Mouse (Mus musculus): Measurements from ENCODE around the gene Dag1. TPM values are rescaled to one million over a fixed set of nuclear protein-coding genes. Genes with fewer than 3 reads are reported as not detected.

Dag1 gene
- polyA plus RNA-seq (2014; fragmentation: Nextera tagmentation; extraction: Ambion mirVana), result 58.6 and 74.6 TPM in 2 replicates

DNA sequence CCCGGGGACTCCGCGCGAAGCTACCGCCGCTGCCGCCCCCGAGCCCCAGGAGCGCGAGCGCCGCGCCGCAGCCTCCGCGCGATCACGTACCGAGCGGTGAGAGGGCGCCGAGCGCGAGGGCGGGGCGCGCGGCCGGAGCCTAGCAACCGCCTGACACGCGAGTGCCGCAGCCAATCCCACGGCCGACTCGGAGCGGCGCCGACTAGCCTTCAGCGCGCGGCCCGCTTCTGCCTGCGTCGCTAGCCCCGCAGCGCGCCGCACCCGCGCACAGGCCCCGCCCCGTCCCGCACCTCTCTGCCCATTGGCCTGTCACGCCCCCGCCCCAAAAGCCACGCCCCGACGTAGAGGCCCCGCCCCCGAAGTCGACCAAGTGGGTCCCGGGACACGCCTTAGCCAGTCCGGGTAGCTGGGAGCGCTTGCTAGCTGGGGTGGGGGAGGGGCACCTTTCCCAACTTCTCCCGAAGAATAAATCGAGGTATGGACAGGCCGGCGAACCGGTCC, at the start of gene Dag1:
Gene Dag1, minus strand, starts transcription at position 269 of the 501 bp plus-strand sequence.
- no peaks in the 10 kb centered on the region for H3K27me3 ChIP-seq (ENCODE audit: control insufficient read depth, insufficient read depth, low read length)
- H3K9me3 ChIP-seq (ENCODE audit: control insufficient read depth, low read length), result no peaks in the 10 kb centered on the region
- H3K27ac ChIP-seq (ENCODE audit: low read depth, low read length), result peak within 1 kb of the TSS; percentile 87
- no peaks in the 10 kb centered on the region for H3K36me3 ChIP-seq (ENCODE audit: control insufficient read depth, insufficient read depth, low read length)
- WGBS, result under 1% methylated on average over 50 of the region's 71 CpGs
- H3K4me3 ChIP-seq (ENCODE audit: low read depth, low read length), result peak within 1 kb of the TSS; percentile 93
- peaks cover 19% of the 10 kb centered on the region for H3K4me1 ChIP-seq (ENCODE audit: control insufficient read depth, insufficient read depth, low read length)
- ATAC-seq (ENCODE audit: low read depth), result peak; percentile 99
- H3K4me2 ChIP-seq (ENCODE audit: low read depth, low read length), result peak within 1 kb of the TSS; percentile 53
- peak within 1 kb of the TSS; percentile 84 for H3K9ac ChIP-seq (replicated peaks; ENCODE audit: low read depth, low read length)

DNA sequence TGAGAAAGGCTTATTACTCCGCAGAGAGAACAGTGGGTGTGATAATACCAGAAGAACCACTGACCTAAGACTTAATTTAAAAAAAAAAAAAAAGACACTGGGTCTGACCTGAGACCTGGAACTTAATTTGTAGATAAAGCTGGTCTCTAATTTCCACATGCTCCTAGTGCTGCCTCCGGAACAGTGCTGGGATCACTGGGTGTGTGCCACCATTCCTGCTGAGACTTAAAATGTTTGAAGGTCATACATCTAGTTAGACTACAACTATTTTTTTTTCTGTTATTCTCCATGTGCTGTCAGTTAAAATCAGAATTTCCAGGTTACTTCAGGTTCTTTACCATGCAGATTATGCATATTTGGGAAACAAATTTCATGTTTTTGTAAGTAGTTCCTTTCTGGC, 44.4 kb upstream of the Dag1 start:
- H3K36me3 ChIP-seq (ENCODE audit: control insufficient read depth, insufficient read depth, low read length), result peaks cover 5% of the 10 kb centered on the region; the same call in 1 of the 2 replicates
- H3K27me3 ChIP-seq (ENCODE audit: control insufficient read depth, insufficient read depth, low read length), result no peaks in the 10 kb centered on the region
- peak overlapping the region; percentile 90 for H3K4me3 ChIP-seq (ENCODE audit: low read depth, low read length)
- H3K9me3 ChIP-seq (ENCODE audit: control insufficient read depth, low read length), result no peaks in the 10 kb centered on the region
- peak overlapping the region; percentile 54 for H3K4me2 ChIP-seq (ENCODE audit: low read depth, low read length)
- no peak overlapping the region for H3K27ac ChIP-seq (ENCODE audit: low read depth, low read length)
- no peak overlapping the region for H3K9ac ChIP-seq (replicated peaks; ENCODE audit: low read depth, low read length)
- WGBS, result 63% methylated on average over 2 of the region's 2 CpGs
- H3K4me1 ChIP-seq (ENCODE audit: control insufficient read depth, insufficient read depth, low read length), result peaks cover 28% of the 10 kb centered on the region
- ATAC-seq (ENCODE audit: low read depth), result no peak

DNA sequence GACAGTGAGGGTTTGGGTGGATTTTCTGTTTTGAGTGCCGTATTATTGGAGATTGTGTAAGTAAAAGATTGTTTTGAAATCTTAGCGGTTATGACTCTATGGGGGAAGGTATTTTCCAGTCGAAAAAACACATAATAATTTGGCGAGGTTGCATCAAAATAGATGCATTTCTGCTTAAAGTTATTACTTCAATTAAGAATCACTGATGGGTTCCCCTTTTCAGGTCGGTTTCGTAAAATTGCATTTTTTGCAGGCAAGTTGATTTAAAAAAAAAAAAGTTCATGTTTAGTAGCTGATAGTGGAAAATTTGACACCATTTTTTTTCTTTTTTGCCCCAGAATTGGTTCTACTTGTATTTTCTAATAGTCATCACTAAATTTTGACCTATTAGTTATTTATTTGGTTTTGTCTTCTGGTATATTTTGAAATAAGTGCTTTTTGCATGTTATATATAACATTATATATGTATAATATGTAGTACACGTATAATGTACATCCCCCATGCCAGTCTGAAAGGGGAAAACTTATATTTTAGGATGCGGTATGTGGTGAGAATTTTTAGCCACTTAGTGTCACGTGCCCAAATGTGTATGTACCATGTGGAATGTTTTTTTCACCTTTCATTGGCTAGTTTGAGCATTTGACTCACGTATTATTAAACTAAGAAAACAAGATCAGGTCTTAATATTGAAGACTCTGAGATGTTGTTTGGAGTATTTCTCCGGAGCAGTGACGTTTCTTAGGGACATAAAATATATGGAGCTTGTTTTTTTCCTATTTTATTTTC, 43.5 kb upstream of the Dag1 start:
- peak overlapping the region; percentile 54 for H3K4me2 ChIP-seq (ENCODE audit: low read depth, low read length)
- H3K9me3 ChIP-seq (ENCODE audit: control insufficient read depth, low read length), result no peaks in the 10 kb centered on the region
- no peak for ATAC-seq (ENCODE audit: low read depth)
- H3K36me3 ChIP-seq (ENCODE audit: control insufficient read depth, insufficient read depth, low read length), result peaks cover 14% of the 10 kb centered on the region
- peak overlapping the region; percentile 90 for H3K4me3 ChIP-seq (ENCODE audit: low read depth, low read length)
- WGBS, result 22% methylated on average over 12 of the region's 12 CpGs
- H3K27ac ChIP-seq (ENCODE audit: low read depth, low read length), result peak overlapping the region; percentile 98
- H3K27me3 ChIP-seq (ENCODE audit: control insufficient read depth, insufficient read depth, low read length), result no peaks in the 10 kb centered on the region
- H3K9ac ChIP-seq (replicated peaks; ENCODE audit: low read depth, low read length), result peak overlapping the region; percentile 93
- peaks cover 28% of the 10 kb centered on the region for H3K4me1 ChIP-seq (ENCODE audit: control insufficient read depth, insufficient read depth, low read length)

DNA sequence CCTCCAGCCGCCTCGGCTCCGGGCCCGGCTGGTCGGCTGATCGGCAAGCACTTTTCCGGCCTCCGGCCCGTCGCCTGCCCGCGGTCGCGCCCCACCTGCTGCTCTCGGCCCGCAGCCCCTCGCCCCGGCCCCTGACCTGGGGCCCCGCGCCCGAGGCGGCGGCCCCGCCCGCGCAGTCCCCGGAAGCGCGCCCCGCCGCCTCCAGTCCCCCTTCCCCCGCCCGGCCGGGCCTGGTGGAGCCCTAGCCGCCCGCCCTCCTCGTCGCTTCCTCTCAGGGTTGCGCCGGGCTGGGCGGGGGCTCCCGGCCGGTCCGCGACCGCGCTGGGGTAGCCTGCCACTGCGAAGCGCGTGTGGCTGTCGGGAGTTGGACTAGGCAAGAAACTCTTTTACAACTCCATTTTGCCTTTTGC, 42.8 kb upstream of the Dag1 start:
- H3K9ac ChIP-seq (replicated peaks; ENCODE audit: low read depth, low read length), result peak overlapping the region; percentile 93
- no peaks in the 10 kb centered on the region for H3K9me3 ChIP-seq (ENCODE audit: control insufficient read depth, low read length)
- H3K27ac ChIP-seq (ENCODE audit: low read depth, low read length), result peak overlapping the region; percentile 98
- H3K4me1 ChIP-seq (ENCODE audit: control insufficient read depth, insufficient read depth, low read length), result peaks cover 28% of the 10 kb centered on the region
- peak overlapping the region; percentile 54 for H3K4me2 ChIP-seq (ENCODE audit: low read depth, low read length)
- peaks cover 18% of the 10 kb centered on the region for H3K36me3 ChIP-seq (ENCODE audit: control insufficient read depth, insufficient read depth, low read length)
- peak; percentile 73 for ATAC-seq (ENCODE audit: low read depth)
- 2% methylated on average over 29 of the region's 51 CpGs for WGBS
- H3K27me3 ChIP-seq (ENCODE audit: control insufficient read depth, insufficient read depth, low read length), result no peaks in the 10 kb centered on the region
- peak overlapping the region; percentile 90 for H3K4me3 ChIP-seq (ENCODE audit: low read depth, low read length)

DNA sequence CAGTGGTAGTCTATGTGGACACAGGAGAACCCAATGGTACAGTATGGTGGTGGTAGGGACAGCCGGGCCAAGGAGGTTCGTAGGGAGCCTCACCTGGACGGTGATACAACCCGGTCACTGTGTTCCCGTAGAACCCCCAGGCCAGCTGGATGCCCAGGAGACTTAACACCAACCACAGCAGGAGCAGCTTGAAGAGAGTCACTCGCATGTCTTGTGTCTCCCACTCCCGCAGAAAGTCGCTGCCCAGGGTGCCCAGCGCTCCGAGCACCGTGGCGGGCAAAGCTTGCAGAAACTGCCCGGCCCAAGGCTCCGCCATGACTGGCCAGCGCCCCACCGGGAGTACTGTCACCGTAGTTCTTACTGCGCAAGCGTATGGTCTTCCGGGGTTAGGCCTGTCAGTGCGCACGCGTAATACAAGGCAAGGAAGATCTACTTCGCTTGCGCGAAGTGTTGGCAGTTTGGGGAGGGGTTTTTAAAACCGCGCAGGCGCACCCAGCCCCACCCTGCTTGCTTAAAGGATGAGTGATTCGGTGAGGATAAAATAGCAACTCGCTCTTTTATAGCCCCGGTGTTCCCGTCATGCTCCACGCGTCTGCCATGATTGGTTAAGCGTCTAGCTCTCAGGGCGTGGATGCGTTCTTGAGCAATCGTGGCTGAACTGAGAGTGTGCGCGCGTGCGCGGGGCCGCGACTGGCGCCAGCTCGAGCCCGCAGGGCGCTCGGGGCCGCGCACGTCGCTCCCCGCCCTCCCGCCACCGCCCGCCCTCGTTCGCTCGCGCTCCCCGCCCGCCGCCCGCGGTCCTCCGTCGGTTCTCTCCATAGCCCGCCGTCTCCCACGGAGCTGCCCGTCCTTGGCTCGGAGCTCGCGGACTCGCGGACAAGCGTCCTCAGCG, 42.1 kb upstream of the Dag1 start, which contains the start of the genes Rhoa and Tcta:
Gene Rhoa, plus strand, starts transcription at position 501 of the 892 bp plus-strand sequence.
Gene Tcta, minus strand, starts transcription at position 532 of the 892 bp plus-strand sequence.
- Histone ChIP-seq H3K36me3 (ENCODE audit: control insufficient read depth, insufficient read depth, low read length) (peaks cover 21% of the 10 kb centered on the region), H3K4me1 (ENCODE audit: control insufficient read depth, insufficient read depth, low read length) (peaks cover 28% of the 10 kb centered on the region), H3K4me3 (ENCODE audit: low read depth, low read length) (peak within 1 kb of the TSS; percentile 90), H3K9ac (replicated peaks; ENCODE audit: low read depth, low read length) (peak within 1 kb of the TSS; percentile 93), H3K27me3 (ENCODE audit: control insufficient read depth, insufficient read depth, low read length) (no peaks in the 10 kb centered on the region), H3K4me2 (ENCODE audit: low read depth, low read length) (peak within 1 kb of the TSS; percentile 73), H3K27ac (ENCODE audit: low read depth, low read length) (peak within 1 kb of the TSS; percentile 98), H3K9me3 (ENCODE audit: control insufficient read depth, low read length) (no peaks in the 10 kb centered on the region)
- ATAC-seq (ENCODE audit: low read depth), result peak; percentile 98
- under 1% methylated on average over 81 of the region's 81 CpGs for WGBS

DNA sequence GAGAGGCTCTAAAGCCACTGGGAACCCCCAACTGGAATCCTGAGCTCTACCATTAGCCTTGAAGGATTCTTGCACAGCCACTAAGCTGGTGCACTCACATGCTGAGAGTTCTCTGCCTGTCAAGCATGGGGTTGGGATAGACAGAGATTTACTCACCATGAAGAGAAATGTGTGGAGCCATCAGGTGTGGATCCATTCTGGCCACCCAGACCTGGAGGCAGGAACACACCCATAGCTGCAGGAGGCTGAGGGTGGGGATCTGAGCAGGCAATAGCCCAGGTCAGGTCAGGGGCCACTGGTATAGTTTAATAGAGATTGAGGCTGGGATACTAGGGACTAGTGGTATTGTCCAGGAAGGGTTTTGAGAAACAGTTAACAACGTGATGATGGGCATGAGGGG, 41.4 kb upstream of the Dag1 start:
- ATAC-seq (ENCODE audit: low read depth), result peak; percentile 0; the same call in 1 of the 2 replicates
- no peaks in the 10 kb centered on the region for H3K27me3 ChIP-seq (ENCODE audit: control insufficient read depth, insufficient read depth, low read length)
- no peaks in the 10 kb centered on the region for H3K9me3 ChIP-seq (ENCODE audit: control insufficient read depth, low read length)
- peaks cover 28% of the 10 kb centered on the region for H3K4me1 ChIP-seq (ENCODE audit: control insufficient read depth, insufficient read depth, low read length)
- H3K27ac ChIP-seq (ENCODE audit: low read depth, low read length), result peak overlapping the region; percentile 77
- peak overlapping the region; percentile 62 for H3K9ac ChIP-seq (replicated peaks; ENCODE audit: low read depth, low read length)
- H3K4me3 ChIP-seq (ENCODE audit: low read depth, low read length), result peak overlapping the region; percentile 90
- H3K36me3 ChIP-seq (ENCODE audit: control insufficient read depth, insufficient read depth, low read length), result peaks cover 21% of the 10 kb centered on the region
- WGBS, result 4% methylated on average over 1 of the region's 1 CpGs
- H3K4me2 ChIP-seq (ENCODE audit: low read depth, low read length), result peak overlapping the region; percentile 73

DNA sequence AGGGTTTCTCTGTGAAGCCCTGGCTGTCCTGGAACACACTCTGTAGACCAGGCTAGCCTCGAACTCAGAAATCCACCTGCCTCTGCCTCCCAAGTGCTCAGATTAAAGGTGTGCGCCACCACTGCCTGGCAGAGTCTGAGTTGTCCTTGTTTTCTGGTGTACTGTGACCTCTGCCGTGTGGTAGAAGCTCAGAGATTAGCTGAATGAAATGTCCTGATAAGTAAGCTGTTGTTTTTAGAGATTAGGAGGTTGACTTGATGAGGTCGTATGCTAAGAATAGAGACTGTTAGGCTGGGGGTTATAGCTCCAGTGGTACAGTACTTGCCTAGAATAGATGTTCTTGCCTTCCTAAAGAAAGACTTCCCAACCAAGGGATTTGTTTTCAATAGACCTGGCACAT, 41.0 kb upstream of the Dag1 start:
- Histone ChIP-seq H3K27me3 (ENCODE audit: control insufficient read depth, insufficient read depth, low read length) (no peaks in the 10 kb centered on the region), H3K9ac (replicated peaks; ENCODE audit: low read depth, low read length) (peak overlapping the region; percentile 62), H3K9me3 (ENCODE audit: control insufficient read depth, low read length) (no peaks in the 10 kb centered on the region), H3K4me1 (ENCODE audit: control insufficient read depth, insufficient read depth, low read length) (peaks cover 28% of the 10 kb centered on the region), H3K36me3 (ENCODE audit: control insufficient read depth, insufficient read depth, low read length) (peaks cover 21% of the 10 kb centered on the region), H3K27ac (ENCODE audit: low read depth, low read length) (no peak overlapping the region), H3K4me2 (ENCODE audit: low read depth, low read length) (peak overlapping the region; percentile 73), H3K4me3 (ENCODE audit: low read depth, low read length) (peak overlapping the region; percentile 90)
- WGBS, result 94% methylated on average over 4 of the region's 4 CpGs
- no peak for ATAC-seq (ENCODE audit: low read depth)

DNA sequence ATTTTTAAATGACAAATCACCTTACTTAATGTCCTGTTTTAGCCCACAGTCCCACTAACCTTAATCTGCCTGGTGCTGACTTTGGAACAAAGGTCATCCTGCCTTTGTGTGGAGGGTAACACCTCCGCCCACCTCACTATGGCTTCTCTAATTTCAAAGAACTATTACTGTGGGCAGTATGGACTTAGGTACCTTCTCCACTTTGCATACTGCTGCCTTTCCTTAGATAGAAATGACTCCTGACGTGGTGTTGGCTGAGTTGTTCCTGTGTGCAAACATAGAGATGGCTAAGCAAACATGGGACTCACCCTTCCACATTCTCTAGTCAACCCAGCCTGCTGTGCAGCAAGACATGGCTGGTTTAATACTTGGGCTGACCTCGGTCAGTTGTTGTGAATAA, 38.1 kb upstream of the Dag1 start:
- H3K36me3 ChIP-seq (ENCODE audit: control insufficient read depth, insufficient read depth, low read length), result peaks cover 21% of the 10 kb centered on the region
- H3K4me3 ChIP-seq (ENCODE audit: low read depth, low read length), result no peak overlapping the region
- ATAC-seq (ENCODE audit: low read depth), result no peak
- H3K4me1 ChIP-seq (ENCODE audit: control insufficient read depth, insufficient read depth, low read length), result peaks cover 6% of the 10 kb centered on the region; the same call in 1 of the 2 replicates
- 82% methylated on average over 3 of the region's 3 CpGs for WGBS
- no peaks in the 10 kb centered on the region for H3K27me3 ChIP-seq (ENCODE audit: control insufficient read depth, insufficient read depth, low read length)
- no peak overlapping the region for H3K27ac ChIP-seq (ENCODE audit: low read depth, low read length)
- H3K4me2 ChIP-seq (ENCODE audit: low read depth, low read length), result no peak overlapping the region
- no peaks in the 10 kb centered on the region for H3K9me3 ChIP-seq (ENCODE audit: control insufficient read depth, low read length)
- H3K9ac ChIP-seq (replicated peaks; ENCODE audit: low read depth, low read length), result no peak overlapping the region
